Mouse (Mus musculus) bone marrow macrophage, adult 2 months (primary cell): ENCODE measurements around the gene Ctf2. TPM values are rescaled to one million over a fixed set of nuclear protein-coding genes. Genes with fewer than 3 reads are reported as not detected.

ENCODE experiments used
- H3K27ac ChIP-seq: 2 replicates; pipeline ENCODE4 v1.5.1; 2012; ENCODE audit warnings: low read depth, low read length; ENCODE audit not compliant: insufficient read depth
- H3K4me1 ChIP-seq: 2 replicates; pipeline ENCODE4 v1.6.1; 2012; ENCODE audit warnings: low read length; ENCODE audit not compliant: control insufficient read depth, insufficient read depth
- H3K4me3 ChIP-seq: 2 replicates; pipeline ENCODE4 v1.5.1; 2012; ENCODE audit warnings: mild to moderate bottlenecking, low read length, moderate library complexity; ENCODE audit not compliant: insufficient read depth
- CTCF ChIP-seq: IDR thresholded peaks from 2 replicates; pipeline ENCODE4 v1.5.1; 2012; ENCODE audit warnings: low read depth, mild to moderate bottlenecking, low read length, moderate library complexity
- POLR2A ChIP-seq: IDR thresholded peaks from 2 replicates; pipeline ENCODE4 v1.6.1; 2012; ENCODE audit warnings: mild to moderate bottlenecking, low read depth, low read length, borderline replicate concordance
- polyA plus RNA-seq: library from polyadenylated mRNA; stranded (reverse); fragments of >200 nt; gene quantifications from 2 replicates; pipeline ENCODE4 v1.2.4, GENCODE M21; 2012; ENCODE audit not compliant: missing spikeins, insufficient read depth, insufficient read length

Gene Ctf2
- polyA plus RNA-seq, 1 experiment = not detected

DNA sequence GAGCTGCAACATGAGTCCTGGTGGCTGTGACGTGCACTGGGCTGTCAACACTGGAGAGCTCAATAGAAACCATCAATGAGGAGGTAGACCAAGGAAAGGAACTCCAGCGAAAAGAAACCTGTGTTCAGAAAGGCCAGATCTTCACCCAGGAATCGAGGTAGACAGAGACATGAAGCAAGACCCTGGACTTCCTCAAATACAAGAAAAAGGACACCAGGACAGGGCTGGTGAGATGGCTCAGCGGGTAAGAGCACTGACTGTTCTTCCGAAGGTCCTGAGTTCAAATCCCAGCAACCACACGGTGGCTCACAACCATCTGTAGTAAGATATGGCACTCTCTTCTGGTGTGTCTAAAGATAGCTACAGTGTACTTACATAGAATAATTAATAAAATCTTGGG is 13.6 kb downstream of the Ctf2 start:
- no peak overlapping the region for H3K27ac ChIP-seq
- no peak overlapping the region for H3K4me3 ChIP-seq
- no peaks in the 10 kb centered on the region; the same call in 1 of the 2 replicates for H3K4me1 ChIP-seq
- TF ChIP-seq CTCF (no peak), POLR2A (no peak)

- TF ChIP-seq POLR2A (no peak), CTCF (peak; percentile 13; the same call in 1 of the 2 replicates)
- Histone ChIP-seq H3K4me3 (peak overlapping the region; percentile 16; the same call in 1 of the 2 replicates), H3K27ac (no peak overlapping the region), H3K4me1 (no peaks in the 10 kb centered on the region; the same call in 1 of the 2 replicates)
Observed at GRCm38 (mm10) chr7:127716992-127717391, 15.0 kb downstream of the Ctf2 start.

DNA sequence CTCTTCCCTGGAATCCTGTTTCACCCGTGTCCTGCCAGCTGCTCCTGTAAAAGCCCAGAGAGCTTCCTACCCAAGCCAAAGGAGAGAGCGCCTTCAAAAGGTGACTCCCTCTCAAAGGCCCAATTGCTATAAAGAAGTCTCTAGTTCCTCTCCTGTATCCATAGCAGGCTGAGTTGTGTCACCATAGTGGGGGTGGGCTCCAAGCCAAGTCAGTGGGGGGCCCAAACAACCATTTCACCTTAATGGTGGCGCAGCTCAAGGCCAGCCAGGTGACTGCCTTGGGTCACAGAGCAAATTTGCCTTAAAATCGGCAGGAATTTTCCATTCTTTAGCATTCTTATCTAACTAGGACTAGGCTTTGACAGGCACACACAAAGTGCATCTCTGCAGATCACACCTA is 17.1 kb downstream of the Ctf2 start:
- no peak for TF ChIP-seq POLR2A
- TF ChIP-seq CTCF = no peak
- Histone ChIP-seq H3K4me1 (no peaks in the 10 kb centered on the region; the same call in 1 of the 2 replicates), H3K27ac (no peak overlapping the region), H3K4me3 (no peak overlapping the region)

- TF ChIP-seq POLR2A (no peak), CTCF (no peak)
- Histone ChIP-seq H3K27ac (no peak within 1 kb of the TSS), H3K4me3 (no peak within 1 kb of the TSS), H3K4me1 (peaks cover 4% of the 10 kb centered on the region)
Observed at GRCm38 (mm10) chr7:127712461-127713385, 19.2 kb downstream of the Ctf2 start, which contains the start of gene Ctf1. Gene Ctf1 (plus strand): TSS chr7:127712736.

DNA sequence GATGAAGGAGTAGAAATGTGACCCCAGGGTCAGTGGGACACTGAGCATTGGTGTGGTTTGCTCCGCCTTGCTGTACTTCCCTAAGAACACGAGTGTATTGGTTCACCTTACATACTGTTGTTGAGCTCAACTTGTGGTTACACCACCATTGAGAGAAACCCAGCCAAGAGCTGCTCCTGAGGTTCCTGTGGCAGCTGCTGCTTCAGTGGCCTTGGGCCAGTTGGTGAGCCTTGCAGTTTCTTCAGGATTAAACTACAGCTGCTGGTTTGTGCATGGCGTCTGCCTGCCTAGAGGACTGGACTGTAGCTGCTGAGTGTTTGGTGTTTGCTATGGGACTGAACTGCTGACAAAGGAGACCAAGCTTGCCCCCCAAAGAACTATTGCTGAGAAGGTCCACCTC is 20.5 kb downstream of the Ctf2 start:
- Histone ChIP-seq H3K4me1 (peaks cover 7% of the 10 kb centered on the region; the same call in 1 of the 2 replicates), H3K4me3 (no peak overlapping the region), H3K27ac (no peak overlapping the region)
- TF ChIP-seq CTCF (no peak), POLR2A (no peak)

GRCm38 (mm10) chr7:127711031-127711430 is 20.9 kb downstream of the Ctf2 start:
- Histone ChIP-seq H3K4me3 (no peak overlapping the region), H3K4me1 (peaks cover 7% of the 10 kb centered on the region; the same call in 1 of the 2 replicates), H3K27ac (no peak overlapping the region)
- TF ChIP-seq CTCF = no peak
- no peak for TF ChIP-seq POLR2A

DNA sequence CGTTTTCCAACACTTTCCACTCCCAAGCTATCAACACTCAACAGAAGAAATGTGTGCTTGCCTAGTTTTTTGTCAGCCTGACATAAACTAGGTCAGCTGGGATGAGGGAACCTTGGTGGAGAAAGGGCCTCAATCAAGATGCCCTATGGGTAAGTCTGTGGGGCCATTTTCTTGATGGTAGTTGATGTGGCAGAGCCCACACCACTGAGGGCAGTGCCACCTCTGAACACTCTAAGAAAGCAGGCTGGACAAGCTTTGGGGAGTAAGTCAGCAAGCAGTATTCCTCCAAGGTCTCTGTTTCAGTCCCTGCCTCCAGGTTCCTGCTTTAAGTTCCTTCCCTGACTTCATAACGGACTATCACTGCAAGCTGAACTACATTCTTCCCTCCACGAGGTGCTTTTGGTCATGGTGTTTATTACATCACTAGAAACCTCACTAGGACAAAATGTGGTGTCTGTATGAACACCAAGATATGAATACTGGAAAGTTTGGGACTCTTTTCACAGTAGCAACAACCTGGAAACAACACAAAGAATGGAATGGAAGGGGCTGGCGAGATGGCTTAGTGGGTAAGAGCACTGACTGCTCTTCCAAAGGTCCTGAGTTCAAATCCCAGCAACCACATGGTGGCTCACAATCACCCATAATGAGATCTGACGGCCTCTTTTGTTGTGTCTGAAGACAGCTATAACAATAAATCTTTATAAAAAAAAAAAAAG is 22.5 kb downstream of the Ctf2 start:
- peak overlapping the region; percentile 62 for H3K4me3 ChIP-seq
- no peak overlapping the region for H3K27ac ChIP-seq
- H3K4me1 ChIP-seq = peaks cover 7% of the 10 kb centered on the region; the same call in 1 of the 2 replicates
- TF ChIP-seq POLR2A (no peak), CTCF (no peak)

DNA sequence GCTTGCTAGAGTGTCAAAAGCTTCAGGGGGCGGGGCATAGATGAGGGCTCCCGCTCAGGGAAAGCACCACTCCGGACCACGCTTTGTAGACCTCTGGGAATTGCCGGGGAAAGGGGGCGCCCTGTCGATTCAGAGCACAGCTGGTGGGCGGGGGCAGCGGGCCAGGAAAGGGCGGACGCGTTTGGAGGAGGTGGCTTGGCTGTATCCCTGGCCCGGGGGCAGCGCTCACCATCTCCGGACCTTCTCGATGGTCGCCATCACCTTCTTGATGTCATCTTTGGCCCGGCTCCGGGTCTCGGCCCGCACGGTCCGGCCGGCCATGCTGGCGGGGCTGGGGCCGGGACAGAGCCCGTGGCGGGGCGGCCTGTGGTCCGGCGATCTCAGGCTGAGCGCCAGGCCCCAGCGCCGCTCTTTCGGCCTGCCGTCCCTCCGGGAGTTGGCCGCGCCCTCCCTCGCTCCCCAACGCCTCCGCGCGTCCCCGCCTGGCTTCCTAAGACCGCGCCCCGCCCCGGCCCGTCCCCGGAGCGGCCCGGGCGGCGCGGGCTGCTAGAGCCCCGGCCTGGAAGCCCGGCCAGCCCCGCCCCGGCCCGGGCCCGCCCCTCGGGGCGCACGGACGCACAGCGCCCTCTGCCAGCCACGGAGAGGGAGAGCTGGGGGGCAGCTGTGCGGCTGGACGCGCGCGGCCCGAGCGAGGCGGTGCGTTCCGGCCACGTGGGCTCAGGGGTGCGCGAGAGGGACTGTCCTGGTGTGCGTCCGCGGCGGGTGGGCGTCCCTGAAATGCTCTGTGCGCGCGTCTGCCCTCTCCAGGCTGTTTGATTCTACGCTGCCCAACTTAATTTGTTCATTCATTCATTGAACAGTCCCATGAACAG is 23.5 kb downstream of the Ctf2 start, which contains the start of gene Bcl7c:
TSS of gene Bcl7c (minus strand) at position 727 of the 872 bp plus-strand sequence.
- TF ChIP-seq POLR2A (no peak), CTCF (no peak)
- H3K27ac ChIP-seq = peak within 1 kb of the TSS; percentile 50
- peak within 1 kb of the TSS; percentile 62 for H3K4me3 ChIP-seq
- peaks cover 7% of the 10 kb centered on the region; the same call in 1 of the 2 replicates for H3K4me1 ChIP-seq

- peak overlapping the region; percentile 62 for H3K4me3 ChIP-seq
- TF ChIP-seq CTCF (no peak), POLR2A (no peak)
- peaks cover 7% of the 10 kb centered on the region; the same call in 1 of the 2 replicates for H3K4me1 ChIP-seq
- peak overlapping the region; percentile 19; the same call in 1 of the 2 replicates for H3K27ac ChIP-seq
Observed at GRCm38 (mm10) chr7:127707957-127708206, 24.1 kb downstream of the Ctf2 start.
